Mouse (Mus musculus): ENCODE results near the gene Dgki. TPM values are rescaled to one million over a fixed set of nuclear protein-coding genes. Genes with fewer than 3 reads are reported as not detected.
A peak's percentile ranks its signal among the peaks of the same experiment; 100 is the strongest.

Gene Dgki
- polyA plus RNA-seq, 1 experiment: 7.5 TPM

DNA sequence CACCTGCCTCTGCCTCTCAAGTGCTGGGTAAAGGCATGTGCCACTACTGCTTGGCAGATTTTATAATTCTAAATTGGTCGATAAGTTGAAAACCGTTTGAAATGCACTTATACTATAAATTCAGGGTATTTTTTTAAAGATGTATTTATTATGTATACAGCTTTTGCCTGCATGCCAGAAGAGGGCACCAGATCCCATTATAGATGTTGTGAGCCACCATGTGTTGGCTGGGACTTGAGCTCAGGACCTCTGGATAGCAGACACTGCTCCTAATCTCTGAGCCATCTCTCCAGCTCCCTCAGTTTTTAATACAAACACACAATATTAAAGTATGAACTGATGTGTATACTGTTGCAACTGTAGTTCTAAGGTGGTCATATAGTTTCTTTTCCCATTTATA, 288.4 kb downstream of the Dgki start:
- Histone ChIP-seq H3K27ac (ENCODE audit: insufficient read depth, low read length) (no peak overlapping the region), H3K4me3 (replicated peaks; ENCODE audit: insufficient read depth, low read depth, low read length) (no peak overlapping the region), H3K27me3 (ENCODE audit: control insufficient read depth, insufficient read depth, low read length) (no peaks in the 10 kb centered on the region), H3K4me1 (ENCODE audit: control insufficient read depth, insufficient read depth, low read length) (no peaks in the 10 kb centered on the region)
- WGBS: 95% methylated on average over 2 of the region's 2 CpGs
- no peak for DNase-seq
- TF ChIP-seq POLR2A (IDR thresholded peaks at IDR 0.05; ENCODE audit: borderline replicate concordance, insufficient read depth, low read length): no peak
- no peak for TF ChIP-seq CTCF (IDR thresholded peaks at IDR 0.05; ENCODE audit: borderline replicate concordance, insufficient read depth, low read depth, low read length)

DNA sequence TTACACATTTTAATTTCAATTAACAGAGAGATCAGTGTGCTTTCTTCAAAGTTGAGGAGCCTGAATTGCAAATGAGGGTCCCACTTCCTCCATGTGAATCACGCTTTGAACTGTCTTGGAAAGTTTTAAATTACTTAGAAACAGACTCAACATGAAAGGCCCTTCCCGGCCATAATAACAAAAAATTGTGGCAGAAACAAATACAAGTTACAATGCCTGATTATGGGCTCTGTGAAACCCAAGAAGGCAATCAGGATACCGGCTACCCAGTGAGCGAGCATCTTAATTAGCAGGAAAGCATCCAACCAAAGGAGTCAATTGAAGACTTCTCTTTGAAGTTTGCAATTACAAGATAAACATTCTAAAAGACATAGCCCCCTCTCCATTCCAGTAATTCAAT, 292.4 kb downstream of the Dgki start:
- no peak for DNase-seq
- Histone ChIP-seq H3K27me3 (ENCODE audit: control insufficient read depth, insufficient read depth, low read length) (no peaks in the 10 kb centered on the region), H3K4me3 (replicated peaks; ENCODE audit: insufficient read depth, low read depth, low read length) (no peak overlapping the region), H3K27ac (ENCODE audit: insufficient read depth, low read length) (no peak overlapping the region), H3K4me1 (ENCODE audit: control insufficient read depth, insufficient read depth, low read length) (no peaks in the 10 kb centered on the region)
- TF ChIP-seq POLR2A (IDR thresholded peaks at IDR 0.05; ENCODE audit: borderline replicate concordance, insufficient read depth, low read length) (no peak), CTCF (IDR thresholded peaks at IDR 0.05; ENCODE audit: borderline replicate concordance, insufficient read depth, low read depth, low read length) (no peak)
- WGBS: 52% methylated on average over 4 of the region's 4 CpGs

DNA sequence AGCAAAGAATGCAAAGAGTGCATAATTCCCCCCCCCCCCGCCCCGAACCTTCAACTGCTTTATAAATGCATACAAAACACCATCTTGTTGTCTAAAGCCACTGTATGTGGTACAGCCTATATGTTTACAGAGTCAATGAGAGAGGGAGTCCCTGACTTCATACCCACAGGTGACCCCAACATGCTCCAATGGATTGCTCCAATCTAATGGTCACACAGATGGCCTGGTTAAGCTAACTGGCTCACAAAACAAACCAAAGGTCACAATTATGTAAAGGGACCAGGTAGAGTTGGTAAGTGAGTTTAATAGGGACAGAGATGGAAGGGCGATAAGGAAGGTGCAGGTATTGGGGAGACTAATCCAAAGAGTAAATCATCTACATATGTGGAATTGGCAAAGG, 295.1 kb downstream of the Dgki start:
- H3K27me3 ChIP-seq (ENCODE audit: control insufficient read depth, insufficient read depth, low read length): no peaks in the 10 kb centered on the region
- WGBS: 95% methylated on average over 3 of the region's 3 CpGs
- no peaks in the 10 kb centered on the region for H3K4me1 ChIP-seq (ENCODE audit: control insufficient read depth, insufficient read depth, low read length)
- H3K4me3 ChIP-seq (replicated peaks; ENCODE audit: insufficient read depth, low read depth, low read length): no peak overlapping the region
- TF ChIP-seq CTCF (IDR thresholded peaks at IDR 0.05; ENCODE audit: borderline replicate concordance, insufficient read depth, low read depth, low read length) (no peak), POLR2A (IDR thresholded peaks at IDR 0.05; ENCODE audit: borderline replicate concordance, insufficient read depth, low read length) (no peak)
- no peak overlapping the region for H3K27ac ChIP-seq (ENCODE audit: insufficient read depth, low read length)
- no peak for DNase-seq

DNA sequence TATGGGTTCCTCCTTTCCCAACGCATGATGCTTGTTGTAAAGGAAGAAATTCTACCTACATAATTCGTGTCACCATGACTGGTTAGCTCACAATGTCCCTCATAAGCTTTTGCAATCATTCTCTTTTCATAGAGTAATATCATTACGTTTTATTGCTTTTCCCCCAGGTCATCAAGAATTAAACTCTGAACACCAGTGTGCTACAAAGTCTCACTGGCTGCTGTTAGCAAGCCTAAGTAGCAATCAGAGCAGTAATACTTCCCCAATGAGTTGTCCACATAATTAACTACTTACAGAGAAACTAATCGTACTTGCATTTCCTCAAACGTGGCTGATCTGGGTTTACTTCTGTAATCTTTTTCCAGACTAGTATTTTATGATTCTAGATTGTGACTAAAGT, 296.7 kb downstream of the Dgki start:
- no peak for DNase-seq
- no peaks in the 10 kb centered on the region for H3K4me1 ChIP-seq (ENCODE audit: control insufficient read depth, insufficient read depth, low read length)
- 91% methylated on average over 5 of the region's 5 CpGs for WGBS
- no peaks in the 10 kb centered on the region for H3K27me3 ChIP-seq (ENCODE audit: control insufficient read depth, insufficient read depth, low read length)
- H3K27ac ChIP-seq (ENCODE audit: insufficient read depth, low read length): no peak overlapping the region
- no peak overlapping the region for H3K4me3 ChIP-seq (replicated peaks; ENCODE audit: insufficient read depth, low read depth, low read length)
- no peak for TF ChIP-seq CTCF (IDR thresholded peaks at IDR 0.05; ENCODE audit: borderline replicate concordance, insufficient read depth, low read depth, low read length)
- no peak for TF ChIP-seq POLR2A (IDR thresholded peaks at IDR 0.05; ENCODE audit: borderline replicate concordance, insufficient read depth, low read length)

DNA sequence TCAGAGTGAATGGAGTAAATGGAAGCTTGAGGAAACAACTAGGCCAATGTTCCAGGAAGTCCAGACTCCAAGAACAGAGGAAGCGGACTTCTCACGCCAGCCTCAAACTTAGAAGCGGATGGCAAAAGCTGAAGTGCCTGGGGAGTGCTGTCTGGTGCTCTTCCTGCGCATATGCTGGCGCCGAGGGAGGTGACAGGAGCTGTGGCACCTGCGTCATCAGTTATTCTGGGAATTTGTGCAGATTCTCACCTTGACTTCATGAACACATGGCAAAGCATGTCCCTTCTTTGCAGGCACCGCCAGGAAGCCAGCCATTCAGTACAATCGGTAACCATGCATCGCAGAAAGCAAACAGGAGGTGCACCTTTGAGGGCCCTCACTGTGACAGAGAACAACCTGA, 301.0 kb downstream of the Dgki start:
- WGBS: 74% methylated on average over 10 of the region's 10 CpGs
- Histone ChIP-seq H3K4me3 (replicated peaks; ENCODE audit: insufficient read depth, low read depth, low read length) (no peak overlapping the region), H3K27me3 (ENCODE audit: control insufficient read depth, insufficient read depth, low read length) (no peaks in the 10 kb centered on the region), H3K4me1 (ENCODE audit: control insufficient read depth, insufficient read depth, low read length) (no peaks in the 10 kb centered on the region), H3K27ac (ENCODE audit: insufficient read depth, low read length) (no peak overlapping the region)
- no peak for TF ChIP-seq CTCF (IDR thresholded peaks at IDR 0.05; ENCODE audit: borderline replicate concordance, insufficient read depth, low read depth, low read length)
- no peak for TF ChIP-seq POLR2A (IDR thresholded peaks at IDR 0.05; ENCODE audit: borderline replicate concordance, insufficient read depth, low read length)
- DNase-seq: peak; percentile 81 to 90

DNA sequence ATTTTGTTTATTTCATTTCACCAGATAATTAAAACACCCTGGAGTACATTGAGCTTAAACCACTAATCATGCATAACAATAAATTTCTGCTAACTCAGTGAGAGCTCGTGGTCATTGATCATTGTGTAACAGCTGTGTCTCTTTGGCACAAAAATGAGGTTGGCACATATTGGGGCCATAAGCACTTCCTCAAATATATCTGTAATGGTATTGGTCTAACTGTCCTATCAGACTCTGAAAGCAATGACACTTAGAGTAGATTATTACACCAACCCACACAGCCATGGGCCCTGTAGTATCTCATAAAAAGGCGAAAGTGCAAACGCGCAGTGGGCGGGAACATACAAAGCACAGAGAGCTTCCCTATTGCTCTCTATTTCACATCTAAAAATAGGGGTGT, 305.7 kb downstream of the Dgki start:
- no peaks in the 10 kb centered on the region; the same call in 1 of the 2 replicates for H3K27me3 ChIP-seq (ENCODE audit: control insufficient read depth, insufficient read depth, low read length)
- DNase-seq: no peak
- H3K4me3 ChIP-seq (replicated peaks; ENCODE audit: insufficient read depth, low read depth, low read length): no peak overlapping the region
- H3K27ac ChIP-seq (ENCODE audit: insufficient read depth, low read length): no peak overlapping the region
- no peak for TF ChIP-seq CTCF (IDR thresholded peaks at IDR 0.05; ENCODE audit: borderline replicate concordance, insufficient read depth, low read depth, low read length)
- TF ChIP-seq POLR2A (IDR thresholded peaks at IDR 0.05; ENCODE audit: borderline replicate concordance, insufficient read depth, low read length): no peak
- H3K4me1 ChIP-seq (ENCODE audit: control insufficient read depth, insufficient read depth, low read length): no peaks in the 10 kb centered on the region
- 86% methylated on average over 5 of the region's 5 CpGs for WGBS

DNA sequence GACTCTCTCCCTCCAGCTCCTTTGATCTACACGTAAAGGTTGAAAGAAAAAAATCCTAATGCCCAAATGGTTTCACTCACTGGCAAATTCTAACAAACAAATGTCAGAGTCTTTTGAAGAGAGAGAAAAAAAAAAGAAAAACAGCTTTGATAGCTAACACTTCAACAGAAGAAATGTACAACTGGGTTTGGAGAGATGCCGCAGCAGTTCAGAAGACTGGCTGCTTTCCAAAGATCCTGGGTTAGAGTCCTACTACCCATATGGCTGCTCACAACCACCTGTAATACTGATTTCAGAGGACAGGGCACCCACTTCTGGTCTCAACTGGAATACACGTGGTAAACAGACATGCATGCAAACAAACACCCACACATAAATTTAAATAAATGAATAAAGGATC, 309.8 kb downstream of the Dgki start:
- no peak overlapping the region for H3K4me3 ChIP-seq (replicated peaks; ENCODE audit: insufficient read depth, low read depth, low read length)
- 64% methylated on average over 3 of the region's 3 CpGs for WGBS
- no peaks in the 10 kb centered on the region for H3K4me1 ChIP-seq (ENCODE audit: control insufficient read depth, insufficient read depth, low read length)
- no peaks in the 10 kb centered on the region; the same call in 1 of the 2 replicates for H3K27me3 ChIP-seq (ENCODE audit: control insufficient read depth, insufficient read depth, low read length)
- no peak for TF ChIP-seq POLR2A (IDR thresholded peaks at IDR 0.05; ENCODE audit: borderline replicate concordance, insufficient read depth, low read length)
- no peak for TF ChIP-seq CTCF (IDR thresholded peaks at IDR 0.05; ENCODE audit: borderline replicate concordance, insufficient read depth, low read depth, low read length)
- H3K27ac ChIP-seq (ENCODE audit: insufficient read depth, low read length): no peak overlapping the region
- DNase-seq: no peak

DNA sequence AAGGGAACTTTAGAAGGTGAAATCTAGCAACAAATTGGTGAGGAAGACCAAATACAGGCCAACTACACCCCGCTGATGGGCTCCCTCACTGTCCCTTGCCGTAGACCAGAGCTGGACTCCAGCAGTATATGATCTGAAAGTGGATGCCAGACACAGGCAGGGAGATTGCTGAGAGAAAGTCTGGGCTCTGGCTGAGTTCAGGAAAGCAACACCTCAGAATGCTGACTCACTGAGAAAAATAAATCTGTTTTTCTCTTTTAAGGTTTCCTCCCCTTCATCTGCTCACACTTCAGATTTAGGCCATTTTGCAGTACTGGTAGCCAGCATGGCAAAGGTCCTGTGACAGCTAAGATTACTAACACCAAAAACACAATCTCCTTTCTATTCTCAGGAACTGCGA, 311.2 kb downstream of the Dgki start:
- Histone ChIP-seq H3K27ac (ENCODE audit: insufficient read depth, low read length) (no peak overlapping the region), H3K4me1 (ENCODE audit: control insufficient read depth, insufficient read depth, low read length) (no peaks in the 10 kb centered on the region), H3K4me3 (replicated peaks; ENCODE audit: insufficient read depth, low read depth, low read length) (no peak overlapping the region), H3K27me3 (ENCODE audit: control insufficient read depth, insufficient read depth, low read length) (no peaks in the 10 kb centered on the region; the same call in 1 of the 2 replicates)
- 84% methylated on average over 3 of the region's 3 CpGs for WGBS
- TF ChIP-seq POLR2A (IDR thresholded peaks at IDR 0.05; ENCODE audit: borderline replicate concordance, insufficient read depth, low read length): no peak
- no peak for TF ChIP-seq CTCF (IDR thresholded peaks at IDR 0.05; ENCODE audit: borderline replicate concordance, insufficient read depth, low read depth, low read length)
- peak in 1 of 2 experiments; percentile 36 for DNase-seq

Data from cerebellum, adult 2 months (tissue).